Mouse (Mus musculus) brain, embryonic 14.5 days (tissue): ENCODE results near the gene Areg. TPM values are rescaled to one million over a fixed set of nuclear protein-coding genes. Genes with fewer than 3 reads are reported as not detected.

Experiments used
- DNase-seq: peaks from one replicate; pipeline ENCODE4 v3.0.0-alpha.2; 2011; ENCODE audit warnings: low read depth
- CTCF ChIP-seq: fragments of 200-500 bp; IDR thresholded peaks from 2 replicates; pipeline ENCODE4 v1.5.1; 2012; ENCODE audit warnings: inconsistent platforms, mild to moderate bottlenecking, moderate library complexity, borderline replicate concordance; ENCODE audit not compliant: insufficient read depth, insufficient read length; ENCODE audit errors: extremely low read depth
- POLR2A ChIP-seq: fragments of 200-500 bp; IDR thresholded peaks from 2 replicates; pipeline ENCODE4 v1.6.1; 2012; ENCODE audit warnings: mild to moderate bottlenecking, inconsistent platforms, borderline replicate concordance; ENCODE audit not compliant: poor library complexity, insufficient read depth, insufficient read length, severe bottlenecking; ENCODE audit errors: extremely low read depth
- polyA plus RNA-seq: library from polyadenylated mRNA; depleted of rRNA; stranded (reverse); fragments of >200 nt; gene quantifications from 2 replicates; pipeline ENCODE4 v1.2.3, GENCODE M21; 2012; rRNA removed

Gene Areg
- polyA plus RNA-seq, 1 experiment: 0.15 TPM

DNA sequence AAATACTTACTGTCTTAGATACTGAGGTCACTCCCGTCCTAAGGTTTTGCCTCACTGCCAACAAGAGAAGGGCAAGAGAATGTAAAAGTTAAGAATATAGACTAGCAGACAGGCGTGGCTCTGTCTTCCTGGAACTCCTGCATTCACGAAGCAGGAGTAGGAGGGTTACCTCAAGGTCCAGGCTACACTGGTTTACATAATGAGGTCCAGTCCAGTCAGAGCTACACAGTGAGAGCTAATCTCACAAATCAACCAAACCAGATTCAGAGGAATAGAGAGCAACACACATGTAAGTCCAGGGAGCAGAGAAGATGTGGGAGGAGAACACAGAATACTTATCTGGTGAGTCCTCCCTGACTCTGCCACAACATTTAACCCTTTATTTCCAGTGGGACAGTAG, 55.2 kb downstream of the Areg start:
- no peak for DNase-seq
- TF ChIP-seq CTCF: no peak
- TF ChIP-seq POLR2A: no peak

Other genes starting within 250 kb of the Areg start
- 0.11 and 0.25 TPM in 2 replicates for gene Cxcl1, start 248.4 kb upstream of the Areg start, polyA plus RNA-seq
- not detected in 2 replicates for gene Cxcl2, start 235.7 kb upstream of the Areg start, polyA plus RNA-seq
- 64.9 and 81.9 TPM in 2 replicates for gene Mthfd2l, start 208.5 kb upstream of the Areg start, polyA plus RNA-seq
- gene Epgn, start 112.1 kb upstream of the Areg start, polyA plus RNA-seq: 0.26 and 0.39 TPM in 2 replicates
- gene Ereg, start 65.0 kb upstream of the Areg start, polyA plus RNA-seq: 0.01 and 0.03 TPM in 2 replicates